Mouse (Mus musculus) megakaryocyte-erythroid progenitor cell, adult 5 weeks (primary cell): ENCODE data around the gene Tmem120a. TPM values are rescaled to one million over a fixed set of nuclear protein-coding genes. Genes with fewer than 3 reads are reported as not detected.

Experiments
- polyA plus RNA-seq: library from polyadenylated mRNA; stranded (reverse); fragments of >175 nt; gene quantifications from 2 replicates; pipeline ENCODE4 v1.2.3, GENCODE M21; 2012

The Tmem120a gene
- polyA plus RNA-seq, result 10.9 and 15.3 TPM in 2 replicates

DNA sequence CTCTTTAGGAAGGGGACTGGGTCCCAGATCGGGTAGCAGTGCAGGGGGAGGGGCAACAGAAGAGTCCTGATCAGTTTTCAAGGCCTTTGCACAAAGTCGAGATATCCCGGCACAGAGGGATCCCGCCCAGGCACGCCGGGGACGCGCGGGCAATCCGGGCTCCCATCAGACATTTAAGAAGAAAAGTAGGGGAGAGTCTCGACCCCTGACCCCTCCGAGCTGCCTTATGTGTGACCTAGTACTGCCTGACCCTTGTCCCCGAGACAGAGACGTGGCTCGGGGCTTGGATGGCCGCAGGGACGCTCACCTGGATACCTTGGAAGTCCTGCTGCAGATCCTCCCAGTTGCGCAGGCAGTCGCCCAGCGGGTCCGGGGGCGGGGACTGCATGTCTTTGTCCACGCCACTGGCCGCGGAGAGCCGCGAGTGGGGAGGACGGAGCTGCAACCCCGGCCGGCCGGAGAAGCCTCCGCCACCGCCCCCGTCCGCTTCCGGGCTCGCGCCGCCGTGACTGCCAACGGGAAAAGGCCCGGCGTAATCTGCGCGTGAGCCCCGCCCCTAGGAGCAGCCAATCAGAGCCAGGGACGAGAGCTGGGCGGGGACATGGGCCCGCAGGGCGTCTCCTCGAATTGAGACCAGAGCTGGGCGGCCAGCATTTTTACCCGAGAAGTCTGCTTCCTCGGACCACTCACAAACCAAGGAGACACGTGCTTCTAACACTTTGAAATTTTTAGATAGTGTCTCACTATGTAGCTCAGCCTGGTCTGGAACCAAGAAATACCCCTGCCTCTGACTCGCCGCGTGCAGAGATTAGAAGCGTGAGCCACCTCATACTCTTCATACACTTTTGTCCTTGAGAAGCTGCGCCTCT, at the start of gene Tmem120a:
TSS of gene Tmem120a (minus strand) at position 708 of the 869 bp plus-strand sequence.

DNA sequence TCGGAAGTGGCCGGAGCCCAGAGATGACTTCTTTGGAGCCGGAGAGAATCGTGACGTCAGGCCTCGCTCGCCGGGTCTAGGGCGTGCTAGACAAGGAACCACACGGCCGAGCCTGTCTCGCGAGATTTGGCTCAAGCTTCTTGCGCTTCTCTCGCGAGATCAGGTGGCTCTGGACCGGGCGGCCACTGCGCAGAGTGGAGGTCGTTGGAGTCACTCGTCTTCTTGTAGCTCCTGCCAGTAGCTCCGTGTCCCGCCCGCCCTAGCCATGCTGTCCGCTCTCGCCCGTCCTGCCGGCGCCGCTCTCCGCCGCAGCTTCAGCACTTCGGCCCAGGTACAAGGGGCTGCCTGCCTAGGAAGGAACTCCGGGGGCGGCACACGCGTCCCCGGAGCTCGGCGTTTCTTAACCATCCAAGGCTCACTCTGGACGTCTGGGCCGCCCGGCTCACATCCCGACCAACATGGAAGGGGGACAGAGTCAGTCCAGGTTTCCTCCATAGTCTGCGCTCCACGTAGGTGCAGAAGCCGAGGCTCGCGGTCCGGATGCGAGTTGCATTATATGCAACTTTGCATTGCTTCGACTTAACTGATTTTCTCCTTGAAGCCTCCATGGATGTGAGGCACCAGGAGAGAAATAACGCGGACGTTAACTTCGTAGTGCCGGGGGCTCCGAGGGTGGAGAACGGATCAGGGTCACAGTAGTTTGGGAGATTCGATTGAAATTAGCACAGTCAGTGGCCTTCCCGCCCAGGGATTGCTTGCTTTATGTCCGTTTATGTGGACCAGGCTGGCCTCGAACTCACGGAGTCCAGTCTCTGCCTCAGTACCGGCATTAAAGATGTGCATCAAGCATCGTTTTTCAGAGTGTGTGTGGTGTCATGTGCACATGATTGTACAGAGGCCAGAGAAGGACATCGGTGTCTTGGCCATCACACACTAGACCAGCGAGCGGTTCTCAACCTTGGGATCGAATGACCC, 34.5 kb upstream of the Tmem120a start, which contains the start of gene Mdh2:
TSS of gene Mdh2 (plus strand) at position 10 of the 975 bp plus-strand sequence.

DNA sequence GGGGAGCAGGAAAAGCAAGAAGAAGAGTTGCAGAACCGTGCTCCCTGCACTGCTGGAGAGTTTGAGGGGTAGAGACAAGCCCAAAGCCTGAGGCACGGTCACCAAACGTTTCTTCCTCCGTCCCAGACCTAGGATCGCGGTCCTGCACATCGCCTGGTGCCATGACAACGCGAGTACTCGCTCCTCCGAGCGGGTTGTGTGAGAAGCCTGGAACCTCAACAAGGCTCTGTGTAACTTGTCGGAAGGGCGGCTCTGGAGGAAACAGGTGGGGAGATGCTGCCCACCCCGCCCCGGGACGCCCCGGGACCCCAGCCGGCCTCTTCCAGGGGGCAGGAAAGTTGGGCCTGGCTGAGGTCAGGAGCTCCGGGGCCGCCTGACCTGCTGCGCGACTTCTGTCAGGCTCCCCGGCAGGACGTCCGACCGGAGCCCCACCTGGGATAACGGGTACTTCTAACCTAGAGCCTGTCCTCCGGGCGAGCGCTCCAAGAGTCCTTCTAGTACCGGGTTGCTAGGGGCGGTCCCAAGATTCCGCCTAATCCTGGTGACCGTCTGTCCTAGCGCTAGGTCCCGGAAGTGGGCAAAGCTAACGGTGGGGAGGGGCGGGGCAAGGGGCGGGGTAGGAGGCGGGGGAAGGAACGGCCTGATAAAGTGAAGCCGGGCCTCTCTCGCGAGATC, 33.7 kb upstream of the Tmem120a start, which contains the start of gene Styxl1:
TSS of gene Styxl1 (minus strand) at position 590 of the 675 bp plus-strand sequence.

Other genes starting within 250 kb of the Tmem120a start
- gene Hip1, start 199.3 kb downstream of the Tmem120a start, polyA plus RNA-seq, result 2.2 and 3.1 TPM in 2 replicates
- gene Ccl26, start 180.9 kb downstream of the Tmem120a start, polyA plus RNA-seq, result not detected in 2 replicates
- 0.23 TPM in 1 of 2 replicates, not detected in the other for gene Ccl24, start 171.4 kb downstream of the Tmem120a start, polyA plus RNA-seq
- 20.0 and 25.5 TPM in 2 replicates for gene Rhbdd2, start 111.8 kb downstream of the Tmem120a start, polyA plus RNA-seq
- 89.2 and 125 TPM in 2 replicates for gene Por, start 74.4 kb downstream of the Tmem120a start, polyA plus RNA-seq
- gene Styxl1, start 33.9 kb upstream of the Tmem120a start, polyA plus RNA-seq, result not detected in 2 replicates
- gene Mdh2, start 34.0 kb upstream of the Tmem120a start, polyA plus RNA-seq, result 567 and 689 TPM in 2 replicates
- gene Srrm3, start 62.4 kb upstream of the Tmem120a start, polyA plus RNA-seq, result not detected in 2 replicates
- gene Hspb1, start 143.5 kb upstream of the Tmem120a start, polyA plus RNA-seq, result 8.6 and 22.1 TPM in 2 replicates
- gene Ywhag, start 190.2 kb upstream of the Tmem120a start, polyA plus RNA-seq, result 122 and 135 TPM in 2 replicates
- gene Ssc4d, start 230.1 kb upstream of the Tmem120a start, polyA plus RNA-seq, result 0.57 and 1.4 TPM in 2 replicates
- not detected in 2 replicates for gene Zp3, start 235.7 kb upstream of the Tmem120a start, polyA plus RNA-seq